Mouse (Mus musculus) cortical plate, adult 2 months (tissue): Measurements from ENCODE around the gene Rac1.

Source experiments
- CTCF ChIP-seq: fragments of 200-500 bp; IDR thresholded peaks from 2 replicates; pipeline ENCODE4 v1.5.1; 2011; ENCODE audit warnings: mild to moderate bottlenecking, control low read depth, low read length; ENCODE audit not compliant: insufficient read depth; ENCODE audit errors: extremely low read depth
- POLR2A ChIP-seq: fragments of 200-500 bp; IDR thresholded peaks from 2 replicates; pipeline ENCODE4 v1.6.1; 2011; ENCODE audit warnings: mild to moderate bottlenecking, low read length, control low read depth; ENCODE audit not compliant: insufficient read depth; ENCODE audit errors: extremely low read depth

- TF ChIP-seq POLR2A: no peak
- TF ChIP-seq CTCF: no peak
These were observed 39.4 kb upstream of the Rac1 start for GRCm38 (mm10) chr5:143567258-143567670.
